Mouse (Mus musculus): ENCODE measurements around the gene Creld1.

DNA sequence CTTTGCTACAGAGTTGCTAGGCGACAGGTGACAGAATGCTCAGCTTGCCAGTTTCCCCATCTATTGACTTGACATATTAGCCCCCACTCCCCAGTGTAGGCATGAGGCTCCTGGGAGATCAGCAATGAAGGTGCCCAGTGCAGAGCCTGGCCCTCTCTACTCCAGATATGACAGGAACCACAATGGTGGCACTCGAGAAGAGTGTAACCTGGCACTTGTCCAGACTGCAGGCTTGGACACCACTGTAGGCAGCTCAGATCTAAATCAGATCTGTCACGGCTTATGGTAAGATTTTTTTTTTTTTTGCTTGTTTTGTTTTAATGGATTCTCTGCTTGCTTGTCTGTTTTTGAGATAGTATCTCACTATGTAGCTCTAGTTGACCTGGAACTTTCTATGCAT lies 49.4 kb upstream of the Creld1 start:
- no peak for TF ChIP-seq CTCF (conservative IDR thresholded peaks at IDR 0.05; ENCODE audit: low read length)
- no peak for TF ChIP-seq NANOG (IDR thresholded peaks at IDR 0.05; ENCODE audit: borderline replicate concordance, low read length)
- no peak for TF ChIP-seq POU5F1 (IDR thresholded peaks at IDR 0.05; ENCODE audit: borderline replicate concordance, low read length)

All from E14TG2a.4 (cell line).